Mouse (Mus musculus) WW6 (cell line): ENCODE data around the gene Mapre1.
A peak's percentile ranks its signal among the peaks of the same experiment; 100 is the strongest.

Source experiments
- DNase-seq: peaks from one replicate; pipeline ENCODE4 v3.0.0-alpha.2; 2013; ENCODE audit warnings: low read depth, low spot score

Mapre1 gene

GRCm38 (mm10) chr2:153778638-153779362 lies 37.7 kb downstream of the Mapre1 start:
- DNase-seq, result peak; percentile 69

- no peak for DNase-seq
Measured at GRCm38 (mm10) chr2:153779394-153779981, 38.4 kb downstream of the Mapre1 start, which contains the start of gene Efcab8. Efcab8 (plus strand) TSS chr2:153779931.

GRCm38 (mm10) chr2:153781181-153781580 lies 40.1 kb downstream of the Mapre1 start:
- DNase-seq, result no peak

- no peak for DNase-seq
Measured at GRCm38 (mm10) chr2:153784668-153785067, 43.6 kb downstream of the Mapre1 start.

GRCm38 (mm10) chr2:153793366-153793765 lies 52.3 kb downstream of the Mapre1 start:
- no peak for DNase-seq

GRCm38 (mm10) chr2:153795090-153795489 lies 54.0 kb downstream of the Mapre1 start:
- peak; percentile 28 for DNase-seq

GRCm38 (mm10) chr2:153807464-153807863 lies 66.4 kb downstream of the Mapre1 start:
- peak; percentile 20 for DNase-seq

- DNase-seq, result no peak
Measured at GRCm38 (mm10) chr2:153808146-153808545, 67.1 kb downstream of the Mapre1 start.

- no peak for DNase-seq
Measured at GRCm38 (mm10) chr2:153808841-153809240, 67.8 kb downstream of the Mapre1 start.

GRCm38 (mm10) chr2:153809921-153810320 lies 68.8 kb downstream of the Mapre1 start:
- DNase-seq, result no peak

GRCm38 (mm10) chr2:153822005-153822543 lies 81.0 kb downstream of the Mapre1 start:
- DNase-seq, result no peak
